Mouse (Mus musculus) layer of hippocampus, adult 18-20 months (tissue): ENCODE measurements at regions not wholly inside any gene's neighbourhood (a gene's known extent, or its start where the extent isn't known, plus 50 kb on each side); places are given as distances from the start of the nearest gene placed in this dataset.
A peak's percentile ranks its signal among the peaks of the same experiment; 100 is the strongest.

Source experiments
- DNase-seq, 2 experiments: peaks; one replicate each; pipeline ENCODE4 v3.0.0; 2022; ENCODE audit warnings: low spot score in 2 of 2

DNA sequence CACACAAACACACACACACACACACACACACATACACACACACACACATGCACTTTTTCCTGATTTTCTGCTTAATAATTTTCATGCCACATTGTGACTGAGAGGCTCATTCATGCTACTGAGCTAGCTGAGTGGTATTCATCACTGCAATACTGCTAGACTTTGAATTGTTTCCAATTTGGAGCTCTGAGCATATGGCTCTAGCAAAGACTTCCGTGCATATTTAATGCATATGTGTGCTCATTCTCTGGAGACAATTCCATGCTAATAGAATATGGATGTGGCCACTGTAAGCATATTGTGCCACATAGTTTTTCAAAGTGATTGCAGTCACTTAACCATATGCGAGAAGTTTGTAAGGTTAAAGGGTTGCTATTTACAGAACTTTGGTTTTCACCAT, 432.4 kb upstream of the Gnpda2 start:
- DNase-seq, result peak in 1 of 2 experiments; percentile 38

DNA sequence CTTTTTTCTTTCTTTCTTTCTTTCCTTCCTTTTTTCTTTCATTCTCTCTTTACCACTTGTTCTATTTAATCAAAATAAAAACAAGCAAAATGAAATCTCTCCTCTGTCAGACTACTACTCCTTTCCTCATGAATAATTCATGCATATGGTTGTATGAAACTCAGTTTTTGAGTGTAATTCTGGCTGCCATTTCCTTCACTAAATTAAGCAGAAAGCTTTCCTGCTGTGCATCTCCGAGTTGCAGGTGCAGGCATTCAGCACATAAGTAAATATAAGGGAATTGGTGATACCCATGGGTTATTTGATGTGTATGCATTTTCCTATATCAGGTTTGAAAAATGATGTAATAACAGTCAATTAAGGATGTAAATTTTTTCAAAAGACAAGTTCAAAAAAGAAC, 419.8 kb upstream of the Gnpda2 start:
- DNase-seq, result no peak
